Comparison of ENCODE assay signal across 14 mouse cellular contexts in genomic region chr17:10695421-10695820, GRCm38 (mm10).
A peak's percentile ranks its signal among the peaks of the same experiment; 100 is the strongest.
DNase-seq lines count a peak whose midpoint lies in the region.
"Had no signal": no experiment of that assay in that cellular context is flagged by ENCODE, and none has a peak within 500 bp of the region (broad histone marks: within the 10 kb centered on the region; RNA-seq: fewer than 3 reads in every experiment).

No protein-coding gene starts in this region.

- DNase-seq in kidney, adult 8-10 months = peak; percentile 45 to 49
- no peak for DNase-seq in kidney, adult 11 months
- DNase-seq in kidney, postnatal 36 days = peak; percentile 38
- no peak for DNase-seq in kidney, postnatal 4 days
- DNase-seq in adipocyte (ENCODE audit: low spot score) = peak; percentile 61
- no peak for DNase-seq in urinary bladder, adult 18-20 months (ENCODE audit: low spot score in 2 of 2)
- DNase-seq: adrenal gland, adult 8-10 months; adrenal gland, postnatal 14 days; adrenal gland, postnatal 36 days; cerebellum, adult 11-12 months; cerebellum, adult 2 months; cerebellum, adult 9-10 months; cerebellum, postnatal 10 days; cerebellum, postnatal 25 days had no signal

Comparison
In these comparisons a context has a peak if more than half of its experiments do, and no peak if none do; other contexts are left out.
1. DNase-seq: peak in kidney, adult 8-10 months (2 of 2), kidney, postnatal 36 days (2 of 2) and adipocyte (single experiment); none in kidney, adult 11 months (single experiment), kidney, postnatal 4 days (0 of 2) and urinary bladder, adult 18-20 months (0 of 2).